Mouse (Mus musculus): ENCODE results near the gene Grasp.

DNA sequence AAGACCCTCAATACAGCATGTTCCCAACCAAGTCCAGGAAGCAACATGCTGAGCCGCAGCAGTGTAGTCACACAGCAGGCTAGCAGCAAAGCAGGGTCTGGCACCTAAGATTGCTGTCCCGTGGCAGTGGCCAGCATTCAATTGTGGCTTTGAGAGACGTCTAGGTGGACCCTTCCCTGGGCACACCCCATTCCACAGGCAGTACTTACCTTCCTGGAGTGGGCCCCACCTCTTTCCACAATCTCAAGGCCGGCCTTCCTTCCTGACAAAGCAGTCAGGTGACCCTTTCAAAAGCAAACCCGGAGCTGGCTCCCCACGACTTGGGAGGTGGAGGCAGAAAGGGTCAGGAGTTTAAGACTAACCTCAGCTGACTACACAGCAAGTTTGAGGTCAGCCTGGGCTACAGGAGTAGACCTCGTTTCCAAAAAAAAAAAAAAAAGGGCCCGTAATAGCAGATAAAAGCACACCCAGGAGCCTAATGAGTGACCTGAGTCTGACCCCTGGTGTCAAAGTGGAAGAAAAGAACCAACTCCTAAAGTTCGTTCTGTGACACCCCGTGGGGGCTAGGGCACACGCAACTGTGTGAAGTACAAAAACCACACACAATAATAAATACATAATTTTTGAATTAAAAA is 9.8 kb downstream of the Grasp start:
- TF ChIP-seq POLR2A (IDR thresholded peaks at IDR 0.05; ENCODE audit: borderline replicate concordance, insufficient read depth, low read length) (no peak), CTCF (IDR thresholded peaks at IDR 0.05; ENCODE audit: borderline replicate concordance, insufficient read depth, low read depth, low read length) (no peak)
